Mouse (Mus musculus) liver, embryonic 14.5 days (tissue): Measurements from ENCODE around the gene Gm21190. TPM values are rescaled to one million over a fixed set of nuclear protein-coding genes. Genes with fewer than 3 reads are reported as not detected.
"Not testable (repeated sequence)": the region's sequence is repeated elsewhere in the genome, so short reads cannot be mapped to it uniquely, and the experiment has no call there.

Experiments used
- ATAC-seq: fragments of 200-750 bp; cut with Nextera tagmentation; 2 replicates; pipeline ENCODE4 v1.8.0; 2017; ENCODE audit warnings: moderate number of reproducible peaks, mild to moderate bottlenecking, moderate library complexity; ENCODE audit not compliant: insufficient read depth
- DNase-seq, 3 experiments: peaks; one replicate each; pipeline ENCODE4 v3.0.0-alpha.2; 2012 to 2013; ENCODE audit warnings: low read depth in 3 of 3, low spot score in 3 of 3
- H3K27ac ChIP-seq: fragments of 300-500 bp; sonication (generic); 2 replicates; pipeline ENCODE4 v1.5.1; 2014; ENCODE audit warnings: moderate library complexity, mild to moderate bottlenecking, control low read depth, inconsistent platforms
- H3K27me3 ChIP-seq: fragments of 300-500 bp; sonication (generic); 2 replicates; pipeline ENCODE4 v1.6.1; 2014; ENCODE audit warnings: mild to moderate bottlenecking, low read length, moderate library complexity; ENCODE audit not compliant: control insufficient read depth, insufficient read depth
- H3K36me3 ChIP-seq: fragments of 300-500 bp; sonication (generic); replicated peaks from 2 replicates; pipeline ENCODE4 v1.6.1; 2014; ENCODE audit warnings: low read depth; ENCODE audit not compliant: control insufficient read depth, insufficient read depth
- H3K4me1 ChIP-seq, 2 experiments: fragments of 200-500 bp in 1 of 2; fragments of 300-500 bp in 1 of 2; sonication (generic) in 1 of 2; replicated peaks; 2 replicates each; pipeline ENCODE4 v1.6.1; 2012 to 2014; ENCODE audit warnings: antibody characterized with exemption in 1 of 2, inconsistent platforms in 1 of 2, low read length in 1 of 2; ENCODE audit not compliant: control insufficient read depth in 2 of 2, insufficient read depth in 2 of 2
- H3K4me2 ChIP-seq: fragments of 300-500 bp; sonication (generic); 2 replicates; pipeline ENCODE4 v1.6.1; 2014; ENCODE audit warnings: low read depth, mild to moderate bottlenecking, control low read depth, moderate library complexity
- H3K4me3 ChIP-seq, 2 experiments: fragments of 200-500 bp in 1 of 2; fragments of 300-500 bp in 1 of 2; sonication (generic) in 1 of 2; 2 replicates each; pipeline ENCODE4 v1.5.1; 2012 to 2014; ENCODE audit warnings: low read depth in 2 of 2, low read length in 2 of 2, mild to moderate bottlenecking in 2 of 2, control low read depth in 1 of 2, inconsistent platforms in 1 of 2, moderate library complexity in 1 of 2; ENCODE audit not compliant: insufficient read depth in 1 of 2
- H3K9ac ChIP-seq: fragments of 300-500 bp; sonication (generic); replicated peaks from 2 replicates; pipeline ENCODE4 v1.6.1; 2014; ENCODE audit warnings: mild to moderate bottlenecking, control low read depth, moderate library complexity
- H3K9me3 ChIP-seq: fragments of 300-500 bp; sonication (generic); 2 replicates; pipeline ENCODE4 v1.6.1; 2016; ENCODE audit warnings: low read length, mixed read lengths; ENCODE audit not compliant: control insufficient read depth
- CTCF ChIP-seq: IDR thresholded peaks from 2 replicates; pipeline ENCODE4 v1.5.1; 2016; ENCODE audit warnings: antibody characterized with exemption, low read depth, control low read depth
- EP300 ChIP-seq: IDR thresholded peaks from 2 replicates; pipeline ENCODE4 v1.6.1; 2016; ENCODE audit warnings: antibody characterized with exemption, low read depth
- WGBS: fragments of 180-500 bp; shearing (Covaris S2); extraction: QIAGEN DNeasy Blood & Tissue Kit; methylation state at CpG from one replicate; pipeline ENCODE4 v1.1.7; 2014; ENCODE audit not compliant: insufficient replicate concordance; 5-methylcytosine and 5-hydroxymethylcytosine counted together
- polyA plus RNA-seq, 2 experiments: library from polyadenylated mRNA; depleted of rRNA in 1 of 2; stranded (reverse) in 1 of 2; unstranded in 1 of 2; fragments of >200 nt; fragmentation: Nextera tagmentation in 1 of 2; extraction: Ambion mirVana in 1 of 2; gene quantifications; 2 replicates each; pipeline versions ENCODE4 v1.2.1 to v1.2.3; 2012 to 2014

Gm21190 gene
- polyA plus RNA-seq, 2 experiments: not detected

- 21% methylated on average over 5 of the region's 5 CpGs for WGBS
- 0 out of 2 replicates have a peak, but pooled peaks have one; percentile 31 for ATAC-seq
- not testable (repeated sequence) for H3K27me3 ChIP-seq
Measured at GRCm38 (mm10) chr5:15498774-15499400, 30.1 kb downstream of the Gm21190 start.

GRCm38 (mm10) chr5:15498350-15498749, 30.7 kb downstream of the Gm21190 start:
- not testable (repeated sequence) for H3K27me3 ChIP-seq, DNase-seq, ATAC-seq, H3K9me3 ChIP-seq, H3K27ac ChIP-seq, H3K36me3 ChIP-seq, H3K4me3 ChIP-seq, H3K4me1 ChIP-seq, H3K9ac ChIP-seq, H3K4me2 ChIP-seq
- 54% methylated on average over 3 of the region's 3 CpGs for WGBS

More at GRCm38 (mm10) chr5:15498774-15499400, 30.1 kb downstream of the Gm21190 start:
- not testable (repeated sequence) for H3K4me1 ChIP-seq, H3K9ac ChIP-seq, H3K4me2 ChIP-seq, H3K4me3 ChIP-seq, H3K36me3 ChIP-seq, H3K9me3 ChIP-seq, DNase-seq, H3K27ac ChIP-seq
- peak; percentile 63 for TF ChIP-seq CTCF

- WGBS: 35% methylated on average over 2 of the region's 2 CpGs
- not testable (repeated sequence) for ATAC-seq
Measured at GRCm38 (mm10) chr5:15490934-15491333, 38.1 kb downstream of the Gm21190 start.

GRCm38 (mm10) chr5:15488743-15489142, 40.3 kb downstream of the Gm21190 start:
- no peaks in the 10 kb centered on the region for H3K4me1 ChIP-seq
- no peaks in the 10 kb centered on the region for H3K27me3 ChIP-seq
- H3K9me3 ChIP-seq: peaks cover 2% of the 10 kb centered on the region; the same call in 1 of the 2 replicates
- ATAC-seq: no peak
- WGBS: 65% methylated on average over 5 of the region's 5 CpGs
- no peak for DNase-seq
- no peak overlapping the region for H3K4me2 ChIP-seq
- H3K4me3 ChIP-seq: no peak overlapping the region
- H3K9ac ChIP-seq: no peak overlapping the region
- H3K36me3 ChIP-seq: no peaks in the 10 kb centered on the region
- H3K27ac ChIP-seq: no peak overlapping the region
- TF ChIP-seq EP300: no peak
- no peak for TF ChIP-seq CTCF

More at GRCm38 (mm10) chr5:15490934-15491333, 38.1 kb downstream of the Gm21190 start:
- not testable (repeated sequence) for H3K4me1 ChIP-seq, H3K9me3 ChIP-seq, H3K9ac ChIP-seq, H3K27ac ChIP-seq, H3K4me2 ChIP-seq, H3K4me3 ChIP-seq, H3K36me3 ChIP-seq, H3K27me3 ChIP-seq, DNase-seq

GRCm38 (mm10) chr5:15484616-15485015, 44.4 kb downstream of the Gm21190 start:
- not testable (repeated sequence) for H3K4me1 ChIP-seq, ATAC-seq, H3K4me3 ChIP-seq, DNase-seq, H3K9ac ChIP-seq, H3K36me3 ChIP-seq, H3K9me3 ChIP-seq, H3K27me3 ChIP-seq, H3K27ac ChIP-seq, H3K4me2 ChIP-seq
- 18% methylated on average over 2 of the region's 2 CpGs for WGBS

- not testable (repeated sequence) for H3K4me1 ChIP-seq, H3K27me3 ChIP-seq, H3K4me2 ChIP-seq, ATAC-seq, H3K9me3 ChIP-seq, DNase-seq, H3K36me3 ChIP-seq, H3K4me3 ChIP-seq, H3K27ac ChIP-seq, H3K9ac ChIP-seq
- 35% methylated on average over 4 of the region's 4 CpGs for WGBS
Measured at GRCm38 (mm10) chr5:15483576-15483975, 45.4 kb downstream of the Gm21190 start.

- H3K36me3 ChIP-seq, H3K4me3 ChIP-seq, ATAC-seq, H3K4me2 ChIP-seq, H3K9ac ChIP-seq, H3K4me1 ChIP-seq, DNase-seq, H3K9me3 ChIP-seq, H3K27me3 ChIP-seq, H3K27ac ChIP-seq: not testable (repeated sequence)
- 41% methylated on average over 2 of the region's 2 CpGs for WGBS
Measured at GRCm38 (mm10) chr5:15482815-15483214, 46.2 kb downstream of the Gm21190 start.

- not testable (repeated sequence) for H3K4me1 ChIP-seq, H3K9me3 ChIP-seq, H3K9ac ChIP-seq, H3K4me3 ChIP-seq, DNase-seq, H3K27ac ChIP-seq, H3K4me2 ChIP-seq, H3K27me3 ChIP-seq, H3K36me3 ChIP-seq, ATAC-seq
- WGBS: 32% methylated on average over 1 of the region's 1 CpGs
Measured at GRCm38 (mm10) chr5:15476423-15476822, 52.6 kb downstream of the Gm21190 start, which contains the start of gene Gm21149. Gene Gm21149, minus strand, starts transcription at chr5:15476523.
